Mouse (Mus musculus) limb, embryonic 12.5 days (tissue): ENCODE data around the gene Lpar5. TPM values are rescaled to one million over a fixed set of nuclear protein-coding genes. Genes with fewer than 3 reads are reported as not detected.
"Not testable (repeated sequence)": the region's sequence is repeated elsewhere in the genome, so short reads cannot be mapped to it uniquely, and the experiment has no call there.

ENCODE experiments used
- ATAC-seq: fragments of 200-750 bp; cut with Nextera tagmentation; 2 replicates; pipeline ENCODE4 v1.8.0; 2017; ENCODE audit warnings: low read depth, moderate TSS enrichment; ENCODE audit not compliant: insufficient number of reproducible peaks, insufficient read depth, low FRiP score, low TSS enrichment
- H3K27ac ChIP-seq: fragments of 300-500 bp; sonication (generic); 2 replicates; pipeline ENCODE4 v1.5.1; 2016; ENCODE audit warnings: mild to moderate bottlenecking, moderate library complexity
- H3K27me3 ChIP-seq: fragments of 300-500 bp; sonication (generic); 2 replicates; pipeline ENCODE4 v1.6.1; 2016; ENCODE audit warnings: mild to moderate bottlenecking, moderate library complexity
- H3K36me3 ChIP-seq: fragments of 300-500 bp; sonication (generic); 2 replicates; pipeline ENCODE4 v1.6.1; 2016; ENCODE audit warnings: mild to moderate bottlenecking, moderate library complexity
- H3K4me1 ChIP-seq: fragments of 300-500 bp; sonication (generic); replicated peaks from 2 replicates; pipeline ENCODE4 v1.6.1; 2016
- H3K4me2 ChIP-seq: fragments of 300-500 bp; sonication (generic); 2 replicates; pipeline ENCODE4 v1.6.1; 2016; ENCODE audit warnings: mild to moderate bottlenecking, moderate library complexity
- H3K4me3 ChIP-seq: fragments of 300-500 bp; sonication (generic); replicated peaks from 2 replicates; pipeline ENCODE4 v1.5.1; 2016; ENCODE audit warnings: mild to moderate bottlenecking
- H3K9ac ChIP-seq: fragments of 300-500 bp; sonication (generic); replicated peaks from 2 replicates; pipeline ENCODE4 v1.6.1; 2016; ENCODE audit warnings: mild to moderate bottlenecking, moderate library complexity
- H3K9me3 ChIP-seq: fragments of 300-500 bp; sonication (generic); 2 replicates; pipeline ENCODE4 v1.6.1; 2016; ENCODE audit warnings: mild to moderate bottlenecking, moderate library complexity
- WGBS: fragments of 180-500 bp; shearing (Covaris S2); methylation state at CpG from one replicate; pipeline ENCODE4 v1.1.7; 2016; 5-methylcytosine and 5-hydroxymethylcytosine counted together
- polyA plus RNA-seq: library from polyadenylated mRNA; unstranded; fragments of >200 nt; fragmentation: Nextera tagmentation; extraction: Ambion mirVana; gene quantifications from 2 replicates; pipeline ENCODE4 v1.2.1, GENCODE M21; 2016

The Lpar5 gene
- polyA plus RNA-seq, 1 experiment from 2014 or later: 0.20 TPM

- no peaks in the 10 kb centered on the region for H3K9me3 ChIP-seq
- H3K36me3 ChIP-seq: peaks cover 98% of the 10 kb centered on the region
- no peak overlapping the region for H3K9ac ChIP-seq
- H3K4me3 ChIP-seq: no peak overlapping the region
- H3K27ac ChIP-seq: no peak overlapping the region
- H3K4me2 ChIP-seq: no peak overlapping the region
- H3K27me3 ChIP-seq: no peaks in the 10 kb centered on the region
- no peak for ATAC-seq
- H3K4me1 ChIP-seq: no peaks in the 10 kb centered on the region
- 59% methylated on average over 5 of the region's 5 CpGs for WGBS
Observed at GRCm38 (mm10) chr6:125051237-125051636, 16.5 kb upstream of the Lpar5 start.

- H3K9ac ChIP-seq: no peak overlapping the region
- H3K4me2 ChIP-seq: no peak overlapping the region
- no peak overlapping the region for H3K4me3 ChIP-seq
- 36% methylated on average over 6 of the region's 6 CpGs for WGBS
- H3K27me3 ChIP-seq: no peaks in the 10 kb centered on the region
- H3K36me3 ChIP-seq: no peaks in the 10 kb centered on the region; the same call in 1 of the 2 replicates
- H3K9me3 ChIP-seq: no peaks in the 10 kb centered on the region
- H3K4me1 ChIP-seq: peaks cover 11% of the 10 kb centered on the region
- no peak for ATAC-seq
- no peak overlapping the region for H3K27ac ChIP-seq
Observed at GRCm38 (mm10) chr6:125061493-125061892, 6.2 kb upstream of the Lpar5 start.

- Histone ChIP-seq H3K27me3 (0 out of 2 replicates have a peak, but pooled peaks cover 4% of the 10 kb centered on the region), H3K4me2 (no peak overlapping the region), H3K9me3 (no peaks in the 10 kb centered on the region), H3K36me3 (no peaks in the 10 kb centered on the region), H3K27ac (no peak overlapping the region), H3K4me1 (peaks cover 11% of the 10 kb centered on the region), H3K4me3 (no peak overlapping the region), H3K9ac (no peak overlapping the region)
- ATAC-seq: no peak
- 89% methylated on average over 5 of the region's 5 CpGs for WGBS
Observed at GRCm38 (mm10) chr6:125062511-125062910, 5.2 kb upstream of the Lpar5 start.

GRCm38 (mm10) chr6:125063906-125064305 lies 3.8 kb upstream of the Lpar5 start:
- Histone ChIP-seq H3K36me3 (no peaks in the 10 kb centered on the region), H3K4me3 (no peak overlapping the region), H3K27me3 (0 out of 2 replicates have a peak, but pooled peaks cover 8% of the 10 kb centered on the region), H3K27ac (no peak overlapping the region), H3K9me3 (no peaks in the 10 kb centered on the region), H3K4me1 (peaks cover 11% of the 10 kb centered on the region), H3K4me2 (no peak overlapping the region), H3K9ac (no peak overlapping the region)
- 86% methylated on average over 6 of the region's 6 CpGs for WGBS
- no peak for ATAC-seq

DNA sequence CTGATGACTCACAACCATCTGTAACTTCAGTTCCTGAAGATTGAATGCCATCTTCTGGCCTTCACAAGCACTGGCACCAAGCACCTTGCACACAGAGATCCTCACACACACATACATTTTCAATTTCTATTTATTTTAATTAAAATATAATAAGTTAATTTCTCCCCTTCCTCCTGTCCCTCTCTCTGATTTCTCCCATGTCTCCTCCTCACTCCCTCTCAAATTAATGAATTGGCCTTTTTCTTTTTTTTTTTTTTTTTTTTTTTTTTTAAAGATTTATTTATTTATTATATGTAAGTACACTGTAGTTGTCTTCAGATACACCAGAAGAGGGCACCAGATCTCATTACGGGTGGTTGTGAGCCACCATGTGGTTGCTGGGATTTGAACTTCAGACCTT lies 2.5 kb upstream of the Lpar5 start:
- not testable (repeated sequence) for ATAC-seq, H3K4me2 ChIP-seq, H3K27ac ChIP-seq, H3K36me3 ChIP-seq, H3K4me3 ChIP-seq, H3K27me3 ChIP-seq, H3K9me3 ChIP-seq, H3K9ac ChIP-seq
- WGBS: no CpG with 5 or more reads among the region's 1 CpGs
- peaks cover 11% of the 10 kb centered on the region for H3K4me1 ChIP-seq

DNA sequence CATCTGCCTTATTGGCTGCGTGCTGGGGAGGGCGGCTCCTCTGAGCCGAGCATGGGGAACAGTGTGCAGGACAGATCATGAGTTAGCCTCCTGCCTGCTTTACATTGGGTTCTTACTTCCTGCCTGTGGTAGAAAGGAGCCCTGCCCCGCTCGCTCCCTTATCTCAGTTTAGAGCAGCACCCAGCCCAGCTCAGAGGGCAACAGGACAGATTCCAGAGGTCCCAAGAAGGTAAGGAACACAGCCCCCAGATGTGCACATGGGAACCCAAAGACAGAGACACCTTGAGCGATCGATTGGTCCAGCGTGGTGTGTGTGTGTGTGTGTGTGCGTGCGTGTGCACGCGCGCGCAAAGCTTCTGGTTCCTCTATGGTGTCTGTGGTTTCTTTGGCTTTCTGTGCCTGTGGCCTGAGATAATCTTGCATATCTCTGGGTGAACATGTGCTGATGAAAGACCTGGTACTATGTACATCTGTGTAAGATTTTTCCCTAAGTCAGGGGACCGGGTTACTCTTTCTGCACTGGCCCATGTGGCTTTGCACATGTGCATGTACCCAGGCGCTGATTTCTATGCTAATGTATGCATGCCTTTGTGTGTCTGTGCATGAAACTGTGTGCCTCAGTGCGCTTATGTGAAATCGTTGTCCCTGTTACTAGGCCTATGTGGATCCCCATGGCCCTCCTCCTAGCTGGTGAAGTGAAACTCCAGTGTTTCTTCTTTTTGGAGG lies 3.6 kb downstream of the Lpar5 start:
- Histone ChIP-seq H3K27me3 (0 out of 2 replicates have a peak, but pooled peaks cover 8% of the 10 kb centered on the region), H3K4me2 (no peak overlapping the region), H3K36me3 (no peaks in the 10 kb centered on the region), H3K27ac (peak overlapping the region; percentile 78), H3K9me3 (no peaks in the 10 kb centered on the region), H3K9ac (no peak overlapping the region), H3K4me3 (no peak overlapping the region), H3K4me1 (peaks cover 13% of the 10 kb centered on the region)
- WGBS: 84% methylated on average over 18 of the region's 18 CpGs
- ATAC-seq: 0 out of 2 replicates have a peak, but pooled peaks have one; percentile 34

GRCm38 (mm10) chr6:125071896-125072279 lies 4.2 kb downstream of the Lpar5 start:
- H3K4me3 ChIP-seq: no peak overlapping the region
- ATAC-seq: peak; percentile 54
- H3K9me3 ChIP-seq: no peaks in the 10 kb centered on the region
- no peak overlapping the region for H3K9ac ChIP-seq
- H3K27me3 ChIP-seq: 0 out of 2 replicates have a peak, but pooled peaks cover 8% of the 10 kb centered on the region
- H3K4me2 ChIP-seq: no peak overlapping the region
- no peaks in the 10 kb centered on the region for H3K36me3 ChIP-seq
- H3K4me1 ChIP-seq: peaks cover 13% of the 10 kb centered on the region
- H3K27ac ChIP-seq: peak overlapping the region; percentile 78
- WGBS: 19% methylated on average over 2 of the region's 2 CpGs

- H3K36me3 ChIP-seq: no peaks in the 10 kb centered on the region
- WGBS: 71% methylated on average over 8 of the region's 8 CpGs
- H3K27me3 ChIP-seq: 0 out of 2 replicates have a peak, but pooled peaks cover 1% of the 10 kb centered on the region
- no peak overlapping the region for H3K4me2 ChIP-seq
- peaks cover 13% of the 10 kb centered on the region for H3K4me1 ChIP-seq
- no peak overlapping the region for H3K27ac ChIP-seq
- no peaks in the 10 kb centered on the region for H3K9me3 ChIP-seq
- no peak overlapping the region for H3K4me3 ChIP-seq
- ATAC-seq: no peak
- H3K9ac ChIP-seq: no peak overlapping the region
Observed at GRCm38 (mm10) chr6:125073825-125074224, 6.1 kb downstream of the Lpar5 start.

GRCm38 (mm10) chr6:125081394-125081793 lies 13.7 kb downstream of the Lpar5 start:
- Histone ChIP-seq H3K9me3 (no peaks in the 10 kb centered on the region), H3K36me3 (no peaks in the 10 kb centered on the region)
- ATAC-seq: peak; percentile 43

GRCm38 (mm10) chr6:125081797-125082560 lies 14.3 kb downstream of the Lpar5 start:
- Histone ChIP-seq H3K4me1 (peaks cover 5% of the 10 kb centered on the region; the same call in 1 of the 2 replicates), H3K4me3 (peak overlapping the region; percentile 45), H3K9me3 (no peaks in the 10 kb centered on the region), H3K27ac (peak overlapping the region; percentile 79), H3K9ac (peak overlapping the region; percentile 63), H3K27me3 (peaks cover 4% of the 10 kb centered on the region), H3K4me2 (peak overlapping the region; percentile 78), H3K36me3 (no peaks in the 10 kb centered on the region)
- WGBS: 21% methylated on average over 45 of the region's 45 CpGs
- peak; percentile 83 for ATAC-seq

More at GRCm38 (mm10) chr6:125081394-125081793, 13.7 kb downstream of the Lpar5 start:
- peak overlapping the region; percentile 45 for H3K4me3 ChIP-seq
- 26% methylated on average over 25 of the region's 25 CpGs for WGBS
- peak overlapping the region; percentile 78 for H3K4me2 ChIP-seq
- peak overlapping the region; percentile 79 for H3K27ac ChIP-seq
- peaks cover 5% of the 10 kb centered on the region; the same call in 1 of the 2 replicates for H3K4me1 ChIP-seq
- H3K27me3 ChIP-seq: peaks cover 4% of the 10 kb centered on the region
- peak overlapping the region; percentile 63 for H3K9ac ChIP-seq

DNA sequence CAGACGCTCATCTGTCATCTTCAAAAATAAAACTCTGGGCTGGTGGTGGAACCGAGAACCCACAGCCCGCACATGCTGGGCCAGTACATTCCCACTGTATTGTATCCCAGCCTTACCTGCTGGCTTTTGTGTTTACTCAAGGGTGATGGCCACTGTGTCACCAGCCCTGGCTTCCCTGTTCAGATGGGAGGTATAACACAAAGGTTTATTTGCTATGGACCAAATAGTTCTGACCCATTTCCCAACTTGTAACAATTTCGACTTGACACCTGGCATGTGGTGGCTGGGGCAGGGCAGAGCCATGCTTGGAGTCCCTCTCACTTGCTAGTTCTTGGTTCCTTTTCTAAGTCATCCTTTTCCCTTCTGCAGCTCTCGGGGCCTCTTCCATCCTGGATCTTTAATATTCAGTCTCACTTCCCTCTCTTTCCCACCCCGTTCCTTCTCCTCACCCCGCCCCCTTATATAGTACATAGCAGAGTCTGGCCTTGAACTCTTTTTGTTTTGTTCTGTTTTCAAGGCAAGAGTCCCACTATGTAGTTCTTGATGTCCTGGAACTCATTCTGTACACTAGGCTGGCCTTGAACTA lies 15.2 kb downstream of the Lpar5 start:
- ATAC-seq: no peak
- no peak overlapping the region for H3K4me3 ChIP-seq
- H3K27ac ChIP-seq: no peak overlapping the region
- H3K4me1 ChIP-seq: peaks cover 5% of the 10 kb centered on the region; the same call in 1 of the 2 replicates
- no peaks in the 10 kb centered on the region for H3K36me3 ChIP-seq
- H3K9ac ChIP-seq: no peak overlapping the region
- 88% methylated on average over 7 of the region's 7 CpGs for WGBS
- H3K4me2 ChIP-seq: no peak overlapping the region
- no peaks in the 10 kb centered on the region for H3K9me3 ChIP-seq
- H3K27me3 ChIP-seq: peaks cover 4% of the 10 kb centered on the region
